Mouse (Mus musculus) hindbrain, postnatal 0 days (tissue): ENCODE data around the gene Igfbp5. TPM values are rescaled to one million over a fixed set of nuclear protein-coding genes. Genes with fewer than 3 reads are reported as not detected.

Experiments used
- ATAC-seq: fragments of 200-750 bp; cut with Nextera tagmentation; 2 replicates; pipeline ENCODE4 v1.8.0; 2017; ENCODE audit warnings: mild to moderate bottlenecking, moderate TSS enrichment, moderate library complexity
- DNase-seq: peaks from one replicate; pipeline ENCODE4 v3.0.0-alpha.2; 2015; ENCODE audit warnings: low spot score
- H3K27ac ChIP-seq: fragments of 300-500 bp; sonication (generic); 2 replicates; pipeline ENCODE4 v1.5.1; 2014; ENCODE audit warnings: mild to moderate bottlenecking
- H3K27me3 ChIP-seq: fragments of 300-500 bp; sonication (generic); 2 replicates; pipeline ENCODE4 v1.6.1; 2014; ENCODE audit warnings: low read length, mixed read lengths; ENCODE audit not compliant: insufficient read depth
- H3K36me3 ChIP-seq: fragments of 300-500 bp; sonication (generic); 2 replicates; pipeline ENCODE4 v1.6.1; 2014; ENCODE audit warnings: low read length, mixed read lengths; ENCODE audit not compliant: insufficient read depth
- H3K4me1 ChIP-seq: fragments of 300-500 bp; sonication (generic); 2 replicates; pipeline ENCODE4 v1.6.1; 2014; ENCODE audit warnings: antibody characterized with exemption, low read length, mixed read lengths; ENCODE audit not compliant: insufficient read depth
- H3K4me2 ChIP-seq: fragments of 300-500 bp; sonication (generic); 2 replicates; pipeline ENCODE4 v1.6.1; 2014; ENCODE audit warnings: low read depth, mild to moderate bottlenecking, low read length, moderate library complexity, mixed read lengths
- H3K4me3 ChIP-seq: fragments of 300-500 bp; sonication (generic); 2 replicates; pipeline ENCODE4 v1.5.1; 2014; ENCODE audit warnings: low read length
- H3K9ac ChIP-seq: fragments of 300-500 bp; sonication (generic); replicated peaks from 2 replicates; pipeline ENCODE4 v1.6.1; 2014; ENCODE audit warnings: mild to moderate bottlenecking, low read length, moderate library complexity, mixed read lengths
- H3K9me3 ChIP-seq: fragments of 300-500 bp; sonication (generic); 2 replicates; pipeline ENCODE4 v1.6.1; 2016; ENCODE audit warnings: low read length, mixed read lengths
- CTCF ChIP-seq: IDR thresholded peaks from 2 replicates; pipeline ENCODE4 v1.5.1; 2016; ENCODE audit warnings: antibody characterized with exemption, control low read depth, low read depth
- WGBS: fragments of 180-500 bp; shearing (Covaris S2); extraction: QIAGEN DNeasy Blood & Tissue Kit; methylation state at CpG from one replicate; pipeline ENCODE4 v1.1.7; 2014; 5-methylcytosine and 5-hydroxymethylcytosine counted together
- polyA plus RNA-seq: library from polyadenylated mRNA; unstranded; fragments of >200 nt; fragmentation: Nextera tagmentation; extraction: Ambion mirVana; gene quantifications from 2 replicates; pipeline ENCODE4 v1.2.1, GENCODE M21; 2015
- total RNA-seq: library from RNA; depleted of rRNA; stranded (reverse); fragments of >200 nt; gene quantifications from 2 replicates; pipeline ENCODE4 v1.2.3, GENCODE M21; 2014

The Igfbp5 gene
- total and polyA plus RNA-seq, 2 experiments from 2014 or later = 44.6 to 127 TPM

- Histone ChIP-seq H3K27me3 (no peaks in the 10 kb centered on the region), H3K27ac (no peak overlapping the region), H3K4me3 (no peak overlapping the region), H3K36me3 (no peaks in the 10 kb centered on the region), H3K4me2 (no peak overlapping the region), H3K4me1 (no peaks in the 10 kb centered on the region), H3K9me3 (no peaks in the 10 kb centered on the region), H3K9ac (no peak overlapping the region)
- no peak for DNase-seq
- no peak for TF ChIP-seq CTCF
- WGBS = 77% methylated on average over 1 of the region's 1 CpGs
- ATAC-seq = no peak
Observed at GRCm38 (mm10) chr1:72853759-72854158, 20.9 kb downstream of the Igfbp5 start.

DNA sequence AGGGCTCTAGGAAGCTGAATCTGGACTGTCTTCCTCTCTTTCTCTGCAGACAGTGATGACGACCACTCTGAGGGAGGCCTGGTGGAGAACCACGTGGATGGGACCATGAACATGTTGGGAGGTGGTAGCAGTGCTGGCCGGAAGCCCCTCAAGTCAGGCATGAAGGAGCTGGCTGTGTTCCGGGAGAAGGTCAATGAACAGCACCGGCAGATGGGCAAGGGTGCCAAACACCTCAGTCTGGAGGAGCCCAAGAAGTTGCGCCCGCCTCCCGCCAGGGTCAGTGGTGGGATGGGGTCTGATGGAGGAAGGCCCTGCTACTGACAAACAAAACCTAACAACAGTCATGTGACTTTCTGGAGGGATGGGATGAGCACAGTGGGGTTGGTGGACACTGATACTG, 25.6 kb downstream of the Igfbp5 start:
- no peak overlapping the region for H3K4me2 ChIP-seq
- H3K27me3 ChIP-seq = no peaks in the 10 kb centered on the region
- no peak for TF ChIP-seq CTCF
- ATAC-seq = no peak
- no peak overlapping the region for H3K27ac ChIP-seq
- H3K4me1 ChIP-seq = no peaks in the 10 kb centered on the region
- WGBS = 82% methylated on average over 8 of the region's 8 CpGs
- no peaks in the 10 kb centered on the region for H3K9me3 ChIP-seq
- H3K4me3 ChIP-seq = no peak overlapping the region
- H3K9ac ChIP-seq = no peak overlapping the region
- DNase-seq = no peak
- no peaks in the 10 kb centered on the region for H3K36me3 ChIP-seq

DNA sequence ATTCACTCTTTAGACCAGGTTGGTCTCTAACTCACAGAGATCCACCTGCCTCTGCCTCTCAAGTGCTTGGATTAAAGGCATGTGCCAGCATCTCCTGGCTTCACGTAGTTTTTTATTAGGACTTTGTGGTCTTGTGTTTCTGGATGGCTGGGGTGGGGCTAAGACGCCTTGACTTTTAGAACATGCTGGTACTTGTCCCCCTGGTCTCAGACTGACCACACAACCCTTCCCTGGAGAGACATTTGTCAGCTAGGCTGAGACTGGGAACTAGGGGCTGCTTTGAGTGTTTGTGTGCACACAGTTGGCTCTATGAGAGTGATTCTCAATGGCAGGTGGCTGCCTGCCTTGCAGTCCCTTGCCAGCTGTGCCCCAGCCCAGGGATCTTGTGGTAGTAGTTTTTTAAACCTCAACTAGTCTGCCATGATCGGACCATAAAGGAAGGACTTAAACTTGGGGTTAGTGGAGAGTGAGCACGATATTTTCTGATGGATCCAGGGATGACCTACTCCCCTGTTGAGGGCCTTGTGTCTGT, 26.8 kb downstream of the Igfbp5 start:
- 92% methylated on average over 4 of the region's 4 CpGs for WGBS
- no peak overlapping the region for H3K9ac ChIP-seq
- no peaks in the 10 kb centered on the region for H3K4me1 ChIP-seq
- no peaks in the 10 kb centered on the region for H3K36me3 ChIP-seq
- ATAC-seq (no peak), DNase-seq (no peak)
- no peak overlapping the region for H3K4me2 ChIP-seq
- no peaks in the 10 kb centered on the region for H3K9me3 ChIP-seq
- H3K4me3 ChIP-seq = no peak overlapping the region
- TF ChIP-seq CTCF = no peak
- no peaks in the 10 kb centered on the region for H3K27me3 ChIP-seq
- no peak overlapping the region for H3K27ac ChIP-seq

DNA sequence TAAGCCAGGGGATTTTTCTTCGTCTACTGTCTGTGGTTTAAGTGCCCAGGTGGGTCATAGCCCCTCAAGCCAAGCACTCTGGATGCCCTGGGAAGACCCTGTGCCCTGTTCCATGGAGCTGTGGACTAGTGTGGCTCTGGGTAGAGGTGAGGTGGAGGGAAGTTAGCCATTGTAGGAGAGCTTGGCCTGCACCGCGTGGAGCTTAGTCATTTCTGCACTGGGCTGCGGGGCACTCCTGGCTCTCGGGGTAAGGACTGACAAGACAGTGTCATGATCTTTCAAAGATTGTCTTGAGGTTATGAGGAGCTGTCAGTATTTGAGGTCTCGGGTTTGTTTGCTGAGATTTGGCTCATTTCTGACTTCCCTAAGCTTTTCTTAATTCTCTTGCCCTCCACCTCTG, 30.0 kb downstream of the Igfbp5 start:
- Histone ChIP-seq H3K4me2 (no peak overlapping the region), H3K9me3 (no peaks in the 10 kb centered on the region), H3K27me3 (no peaks in the 10 kb centered on the region), H3K27ac (no peak overlapping the region), H3K36me3 (no peaks in the 10 kb centered on the region), H3K9ac (no peak overlapping the region), H3K4me3 (no peak overlapping the region), H3K4me1 (no peaks in the 10 kb centered on the region)
- no peak for ATAC-seq
- no peak for DNase-seq
- WGBS = 92% methylated on average over 6 of the region's 6 CpGs
- no peak for TF ChIP-seq CTCF

DNA sequence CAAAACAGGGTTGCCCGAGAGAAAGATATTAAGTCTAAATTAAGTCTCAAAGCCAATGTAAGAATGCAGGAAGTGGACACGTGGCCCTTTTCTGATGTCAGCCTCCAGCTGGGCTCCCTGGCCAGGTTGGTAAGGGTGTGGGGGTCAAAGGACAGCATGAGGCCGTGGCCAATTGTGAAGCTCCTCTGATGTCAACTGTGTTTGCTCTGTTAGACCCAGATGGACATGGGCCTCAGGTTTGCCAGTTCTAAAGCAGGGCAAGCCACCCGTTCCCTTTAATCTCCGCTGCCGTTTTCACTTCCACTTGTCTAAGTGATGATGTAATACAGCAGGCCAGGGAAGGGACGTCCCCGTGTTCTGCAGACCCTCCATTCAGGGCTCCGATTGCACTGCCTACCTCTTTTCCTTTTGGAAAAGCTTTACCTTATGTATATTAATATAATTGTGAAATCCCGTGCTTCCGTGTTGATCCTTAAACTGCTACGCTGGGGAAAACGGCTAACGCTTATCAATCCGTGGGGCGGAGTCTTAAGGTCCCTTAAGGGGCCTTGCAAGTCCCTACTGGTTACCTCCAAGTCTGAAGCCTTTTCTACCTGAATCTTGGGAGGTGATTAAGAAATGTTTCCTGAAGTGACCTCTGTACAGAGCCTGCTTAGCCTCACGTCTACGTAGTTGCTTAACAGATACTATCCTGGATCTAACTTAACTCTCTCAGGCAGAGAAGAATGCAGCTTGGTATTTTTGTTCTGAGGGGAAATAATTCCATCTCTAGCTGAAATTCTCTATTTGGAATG, 31.8 kb downstream of the Igfbp5 start:
- Histone ChIP-seq H3K27me3 (no peaks in the 10 kb centered on the region), H3K4me1 (no peaks in the 10 kb centered on the region), H3K9ac (no peak overlapping the region), H3K9me3 (no peaks in the 10 kb centered on the region), H3K27ac (no peak overlapping the region), H3K4me2 (no peak overlapping the region), H3K4me3 (no peak overlapping the region), H3K36me3 (no peaks in the 10 kb centered on the region)
- no peak for TF ChIP-seq CTCF
- DNase-seq (no peak), ATAC-seq (no peak)
- WGBS = 87% methylated on average over 18 of the region's 18 CpGs

GRCm38 (mm10) chr1:72839791-72840190, 34.9 kb downstream of the Igfbp5 start:
- no peak for TF ChIP-seq CTCF
- 79% methylated on average over 7 of the region's 7 CpGs for WGBS
- no peak overlapping the region for H3K27ac ChIP-seq
- H3K4me3 ChIP-seq = no peak overlapping the region
- no peaks in the 10 kb centered on the region for H3K27me3 ChIP-seq
- no peaks in the 10 kb centered on the region; the same call in 1 of the 2 replicates for H3K36me3 ChIP-seq
- H3K4me2 ChIP-seq = no peak overlapping the region
- ATAC-seq (no peak), DNase-seq (no peak)
- H3K9me3 ChIP-seq = no peaks in the 10 kb centered on the region
- H3K9ac ChIP-seq = no peak overlapping the region
- no peaks in the 10 kb centered on the region for H3K4me1 ChIP-seq

DNA sequence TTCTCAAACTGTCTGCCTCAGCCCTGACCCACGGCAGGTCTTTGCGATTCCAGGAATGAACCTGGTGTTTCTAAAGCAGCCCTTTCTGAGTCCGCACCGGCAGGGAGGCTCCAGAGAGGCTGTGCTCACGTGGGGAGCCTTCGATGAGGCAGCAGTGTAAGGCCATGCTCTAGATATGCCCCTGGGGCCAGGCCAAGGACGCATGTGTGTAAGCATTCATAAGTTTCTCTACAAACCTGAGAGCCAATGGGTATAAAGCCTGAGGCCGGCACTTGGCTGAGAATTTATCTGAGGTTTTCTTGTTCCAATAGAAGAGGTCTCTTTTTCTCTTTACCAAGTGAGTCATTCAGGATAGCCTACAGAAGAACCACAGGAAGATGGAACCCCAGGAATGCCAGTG, 35.3 kb downstream of the Igfbp5 start:
- 64% methylated on average over 8 of the region's 8 CpGs for WGBS
- H3K36me3 ChIP-seq = no peaks in the 10 kb centered on the region; the same call in 1 of the 2 replicates
- no peaks in the 10 kb centered on the region for H3K27me3 ChIP-seq
- no peak for ATAC-seq
- H3K4me2 ChIP-seq = no peak overlapping the region
- no peak overlapping the region for H3K4me3 ChIP-seq
- no peak overlapping the region for H3K9ac ChIP-seq
- no peak overlapping the region for H3K27ac ChIP-seq
- H3K9me3 ChIP-seq = no peaks in the 10 kb centered on the region
- TF ChIP-seq CTCF = no peak
- no peak for DNase-seq
- no peaks in the 10 kb centered on the region for H3K4me1 ChIP-seq
